Comparison of ENCODE assay signal across 20 mouse cellular contexts in genomic region chr2:131009123-131009522, GRCm38 (mm10). TPM values are rescaled to one million over a fixed set of nuclear protein-coding genes. Genes with fewer than 3 reads are reported as not detected.
"Had no signal": no experiment of that assay in that cellular context is flagged by ENCODE, and none has a peak within 500 bp of the region (broad histone marks: within the 10 kb centered on the region; RNA-seq: fewer than 3 reads in every experiment).

No protein-coding gene starts in this region.

- H3K4me2 ChIP-seq: lung, embryonic 14.5 days; midbrain, embryonic 12.5 days; neural tube, embryonic 13.5 days; neural tube, embryonic 15.5 days had no signal

- DNase-seq: lung, embryonic 14.5 days; lung, postnatal 14 days; lung, postnatal 36 days; midbrain, embryonic 14.5 days; retina, postnatal 1 day; right cerebral cortex, adult 18-20 months; right cerebral cortex, postnatal 25 days; right cerebral cortex, postnatal 4 days; spleen, adult 18-20 months; thymus, adult 18-20 months; thymus, postnatal 14 days; thymus, postnatal 36 days had no signal

- ATAC-seq: midbrain, embryonic 16.5 days had no signal

- H3K9ac ChIP-seq: lung, embryonic 14.5 days; midbrain, embryonic 12.5 days; neural tube, embryonic 13.5 days; neural tube, embryonic 15.5 days had no signal

- H3K27ac ChIP-seq: macrophage; midbrain, embryonic 12.5 days; neural tube, embryonic 13.5 days; neural tube, embryonic 15.5 days had no signal

- H3K4me1 ChIP-seq: midbrain, embryonic 12.5 days; neural tube, embryonic 13.5 days; neural tube, embryonic 15.5 days had no signal

- H3K27me3 ChIP-seq: megakaryocyte, embryonic 14.5 days; midbrain, embryonic 12.5 days; neural tube, embryonic 13.5 days; neural tube, embryonic 15.5 days had no signal

- H3K4me3 ChIP-seq: megakaryocyte, embryonic 14.5 days; midbrain, embryonic 12.5 days; myocyte; neural tube, embryonic 13.5 days; neural tube, embryonic 15.5 days had no signal

- H3K9me3 ChIP-seq: megakaryocyte, embryonic 14.5 days; midbrain, embryonic 12.5 days; neural tube, embryonic 13.5 days; neural tube, embryonic 15.5 days had no signal

RNA-seq across cellular contexts. Expression of gene Gfra4, which starts 33.8 kb away (rescaled TPM):
- total RNA-seq: megakaryocyte progenitor cell, adult 5-6 weeks had no signal

RNA-seq across cellular contexts. Expression of gene Adam33, which starts 54.5 kb away (rescaled TPM):
- total RNA-seq: megakaryocyte progenitor cell, adult 5-6 weeks had no signal
